Mouse (Mus musculus): ENCODE results near the gene Astn2. TPM values are rescaled to one million over a fixed set of nuclear protein-coding genes. Genes with fewer than 3 reads are reported as not detected.

The Astn2 gene
- polyA plus RNA-seq, 1 experiment from 2014 or later: 0.61 TPM

- no peak overlapping the region for H3K27ac ChIP-seq (replicated peaks in 1 of 2; ENCODE audit: control insufficient read depth in 1 of 2, insufficient read depth in 1 of 2, low read depth in 2 of 2, low read length in 2 of 2)
- no peak overlapping the region for H3K4me2 ChIP-seq (ENCODE audit: low read length)
- WGBS: 71% methylated on average over 2 of the region's 2 CpGs
- no peaks in the 10 kb centered on the region for H3K36me3 ChIP-seq (ENCODE audit: control insufficient read depth, insufficient read depth, low read length)
- H3K9me3 ChIP-seq (ENCODE audit: control insufficient read depth, low read length): no peaks in the 10 kb centered on the region
- 0 out of 4 replicates have a peak, but pooled peaks cover 0 to 2% of the 10 kb centered on the region in 2 experiments for H3K4me1 ChIP-seq (ENCODE audit: control insufficient read depth in 2 of 2, insufficient read depth in 2 of 2, low read length in 2 of 2)
- no peaks in the 10 kb centered on the region for H3K27me3 ChIP-seq (ENCODE audit: control insufficient read depth, insufficient read depth, low read length)
- no peak for ATAC-seq (ENCODE audit: insufficient number of reproducible peaks, insufficient read depth, low FRiP score, low read depth)
- no peak overlapping the region for H3K9ac ChIP-seq (ENCODE audit: low read length)
- no peak overlapping the region for H3K4me3 ChIP-seq (ENCODE audit: control insufficient read depth in 1 of 2, insufficient read depth in 1 of 2, low read depth in 1 of 2, low read length in 2 of 2)
Observed at GRCm38 (mm10) chr4:65843191-65843590, 561.2 kb downstream of the Astn2 start.

- Histone ChIP-seq H3K9ac (ENCODE audit: low read length) (no peak overlapping the region), H3K36me3 (ENCODE audit: control insufficient read depth, insufficient read depth, low read length) (no peaks in the 10 kb centered on the region), H3K4me1 (ENCODE audit: control insufficient read depth in 2 of 2, insufficient read depth in 2 of 2, low read length in 2 of 2) (0 out of 4 replicates have a peak, but pooled peaks cover 0 to 2% of the 10 kb centered on the region in 2 experiments), H3K27ac (replicated peaks in 1 of 2; ENCODE audit: control insufficient read depth in 1 of 2, insufficient read depth in 1 of 2, low read depth in 2 of 2, low read length in 2 of 2) (no peak overlapping the region), H3K9me3 (ENCODE audit: control insufficient read depth, low read length) (no peaks in the 10 kb centered on the region), H3K27me3 (ENCODE audit: control insufficient read depth, insufficient read depth, low read length) (no peaks in the 10 kb centered on the region), H3K4me2 (ENCODE audit: low read length) (no peak overlapping the region), H3K4me3 (ENCODE audit: control insufficient read depth in 1 of 2, insufficient read depth in 1 of 2, low read depth in 1 of 2, low read length in 2 of 2) (no peak overlapping the region)
- no peak for ATAC-seq (ENCODE audit: insufficient number of reproducible peaks, insufficient read depth, low FRiP score, low read depth)
- 57% methylated on average over 9 of the region's 9 CpGs for whole genome bisulfite sequencing
Observed at GRCm38 (mm10) chr4:65839550-65840000, 564.8 kb downstream of the Astn2 start.

GRCm38 (mm10) chr4:65838781-65839180, 565.6 kb downstream of the Astn2 start:
- Histone ChIP-seq H3K27me3 (ENCODE audit: control insufficient read depth, insufficient read depth, low read length) (no peaks in the 10 kb centered on the region), H3K27ac (replicated peaks in 1 of 2; ENCODE audit: control insufficient read depth in 1 of 2, insufficient read depth in 1 of 2, low read depth in 2 of 2, low read length in 2 of 2) (no peak overlapping the region), H3K9me3 (ENCODE audit: control insufficient read depth, low read length) (no peaks in the 10 kb centered on the region), H3K9ac (ENCODE audit: low read length) (no peak overlapping the region), H3K4me1 (ENCODE audit: control insufficient read depth in 2 of 2, insufficient read depth in 2 of 2, low read length in 2 of 2) (0 out of 4 replicates have a peak, but pooled peaks cover 0 to 2% of the 10 kb centered on the region in 2 experiments), H3K4me3 (ENCODE audit: control insufficient read depth in 1 of 2, insufficient read depth in 1 of 2, low read depth in 1 of 2, low read length in 2 of 2) (no peak overlapping the region), H3K36me3 (ENCODE audit: control insufficient read depth, insufficient read depth, low read length) (no peaks in the 10 kb centered on the region), H3K4me2 (ENCODE audit: low read length) (no peak overlapping the region)
- no peak for ATAC-seq (ENCODE audit: insufficient number of reproducible peaks, insufficient read depth, low FRiP score, low read depth)
- WGBS: 78% methylated on average over 4 of the region's 4 CpGs

GRCm38 (mm10) chr4:65832971-65833370, 571.4 kb downstream of the Astn2 start:
- Histone ChIP-seq H3K27me3 (ENCODE audit: control insufficient read depth, insufficient read depth, low read length) (no peaks in the 10 kb centered on the region), H3K36me3 (ENCODE audit: control insufficient read depth, insufficient read depth, low read length) (no peaks in the 10 kb centered on the region), H3K4me2 (ENCODE audit: low read length) (no peak overlapping the region), H3K9me3 (ENCODE audit: control insufficient read depth, low read length) (no peaks in the 10 kb centered on the region), H3K4me1 (ENCODE audit: control insufficient read depth in 2 of 2, insufficient read depth in 2 of 2, low read length in 2 of 2) (no peaks in the 10 kb centered on the region), H3K27ac (replicated peaks in 1 of 2; ENCODE audit: control insufficient read depth in 1 of 2, insufficient read depth in 1 of 2, low read depth in 2 of 2, low read length in 2 of 2) (no peak overlapping the region), H3K9ac (ENCODE audit: low read length) (no peak overlapping the region), H3K4me3 (ENCODE audit: control insufficient read depth in 1 of 2, insufficient read depth in 1 of 2, low read depth in 1 of 2, low read length in 2 of 2) (no peak overlapping the region)
- WGBS: 85% methylated on average over 1 of the region's 1 CpGs
- ATAC-seq (ENCODE audit: insufficient number of reproducible peaks, insufficient read depth, low FRiP score, low read depth): no peak

- Histone ChIP-seq H3K4me2 (ENCODE audit: low read length) (no peak overlapping the region), H3K9ac (ENCODE audit: low read length) (no peak overlapping the region), H3K27me3 (ENCODE audit: control insufficient read depth, insufficient read depth, low read length) (no peaks in the 10 kb centered on the region), H3K4me1 (ENCODE audit: control insufficient read depth in 2 of 2, insufficient read depth in 2 of 2, low read length in 2 of 2) (no peaks in the 10 kb centered on the region), H3K9me3 (ENCODE audit: control insufficient read depth, low read length) (no peaks in the 10 kb centered on the region), H3K27ac (replicated peaks in 1 of 2; ENCODE audit: control insufficient read depth in 1 of 2, insufficient read depth in 1 of 2, low read depth in 2 of 2, low read length in 2 of 2) (no peak overlapping the region), H3K36me3 (ENCODE audit: control insufficient read depth, insufficient read depth, low read length) (no peaks in the 10 kb centered on the region), H3K4me3 (ENCODE audit: control insufficient read depth in 1 of 2, insufficient read depth in 1 of 2, low read depth in 1 of 2, low read length in 2 of 2) (no peak overlapping the region)
- 69% methylated on average over 3 of the region's 3 CpGs for WGBS
- no peak for ATAC-seq (ENCODE audit: insufficient number of reproducible peaks, insufficient read depth, low FRiP score, low read depth)
Observed at GRCm38 (mm10) chr4:65831872-65832271, 572.5 kb downstream of the Astn2 start.

GRCm38 (mm10) chr4:65830495-65830894, 573.9 kb downstream of the Astn2 start:
- H3K4me3 ChIP-seq (ENCODE audit: control insufficient read depth in 1 of 2, insufficient read depth in 1 of 2, low read depth in 1 of 2, low read length in 2 of 2): no peak overlapping the region
- no peak overlapping the region for H3K27ac ChIP-seq (replicated peaks in 1 of 2; ENCODE audit: control insufficient read depth in 1 of 2, insufficient read depth in 1 of 2, low read depth in 2 of 2, low read length in 2 of 2)
- H3K9ac ChIP-seq (ENCODE audit: low read length): no peak overlapping the region
- H3K4me1 ChIP-seq (ENCODE audit: control insufficient read depth in 2 of 2, insufficient read depth in 2 of 2, low read length in 2 of 2): no peaks in the 10 kb centered on the region
- no peaks in the 10 kb centered on the region for H3K36me3 ChIP-seq (ENCODE audit: control insufficient read depth, insufficient read depth, low read length)
- no peaks in the 10 kb centered on the region for H3K27me3 ChIP-seq (ENCODE audit: control insufficient read depth, insufficient read depth, low read length)
- ATAC-seq (ENCODE audit: insufficient number of reproducible peaks, insufficient read depth, low FRiP score, low read depth): no peak
- 6% methylated on average over 3 of the region's 3 CpGs for WGBS
- no peaks in the 10 kb centered on the region for H3K9me3 ChIP-seq (ENCODE audit: control insufficient read depth, low read length)
- no peak overlapping the region for H3K4me2 ChIP-seq (ENCODE audit: low read length)

GRCm38 (mm10) chr4:65821070-65821469, 583.3 kb downstream of the Astn2 start:
- WGBS: 26% methylated on average over 2 of the region's 2 CpGs
- Histone ChIP-seq H3K27me3 (ENCODE audit: control insufficient read depth, insufficient read depth, low read length) (no peaks in the 10 kb centered on the region), H3K4me2 (ENCODE audit: low read length) (no peak overlapping the region), H3K4me3 (ENCODE audit: control insufficient read depth in 1 of 2, insufficient read depth in 1 of 2, low read depth in 1 of 2, low read length in 2 of 2) (no peak overlapping the region), H3K4me1 (ENCODE audit: control insufficient read depth in 2 of 2, insufficient read depth in 2 of 2, low read length in 2 of 2) (peaks cover 0 to 19% of the 10 kb centered on the region in 2 experiments; a peak in 3 of 4 replicates), H3K9ac (ENCODE audit: low read length) (no peak overlapping the region), H3K9me3 (ENCODE audit: control insufficient read depth, low read length) (no peaks in the 10 kb centered on the region), H3K36me3 (ENCODE audit: control insufficient read depth, insufficient read depth, low read length) (no peaks in the 10 kb centered on the region), H3K27ac (replicated peaks in 1 of 2; ENCODE audit: control insufficient read depth in 1 of 2, insufficient read depth in 1 of 2, low read depth in 2 of 2, low read length in 2 of 2) (peak overlapping the region; percentile 47 to 60; a peak in 3 of 4 replicates)
- peak; percentile 39; the same call in 1 of the 2 replicates for ATAC-seq (ENCODE audit: insufficient number of reproducible peaks, insufficient read depth, low FRiP score, low read depth)

- H3K9me3 ChIP-seq (ENCODE audit: control insufficient read depth, low read length): no peaks in the 10 kb centered on the region
- H3K4me3 ChIP-seq (ENCODE audit: control insufficient read depth in 1 of 2, insufficient read depth in 1 of 2, low read depth in 1 of 2, low read length in 2 of 2): no peak overlapping the region
- H3K36me3 ChIP-seq (ENCODE audit: control insufficient read depth, insufficient read depth, low read length): no peaks in the 10 kb centered on the region
- ATAC-seq (ENCODE audit: insufficient number of reproducible peaks, insufficient read depth, low FRiP score, low read depth): no peak
- no peak overlapping the region for H3K9ac ChIP-seq (ENCODE audit: low read length)
- peak overlapping the region in 1 of 2 experiments; percentile 60; a peak in 2 of 4 replicates for H3K27ac ChIP-seq (replicated peaks in 1 of 2; ENCODE audit: control insufficient read depth in 1 of 2, insufficient read depth in 1 of 2, low read depth in 2 of 2, low read length in 2 of 2)
- no peak overlapping the region for H3K4me2 ChIP-seq (ENCODE audit: low read length)
- H3K27me3 ChIP-seq (ENCODE audit: control insufficient read depth, insufficient read depth, low read length): no peaks in the 10 kb centered on the region
- 70% methylated on average over 2 of the region's 2 CpGs for WGBS
- peaks cover 0 to 19% of the 10 kb centered on the region in 2 experiments; a peak in 3 of 4 replicates for H3K4me1 ChIP-seq (ENCODE audit: control insufficient read depth in 2 of 2, insufficient read depth in 2 of 2, low read length in 2 of 2)
Observed at GRCm38 (mm10) chr4:65820236-65820635, 584.2 kb downstream of the Astn2 start.

Data from heart, embryonic 14.5 days (tissue).